Mouse (Mus musculus): ENCODE measurements around the gene Hemk1.

Hemk1 gene

DNA sequence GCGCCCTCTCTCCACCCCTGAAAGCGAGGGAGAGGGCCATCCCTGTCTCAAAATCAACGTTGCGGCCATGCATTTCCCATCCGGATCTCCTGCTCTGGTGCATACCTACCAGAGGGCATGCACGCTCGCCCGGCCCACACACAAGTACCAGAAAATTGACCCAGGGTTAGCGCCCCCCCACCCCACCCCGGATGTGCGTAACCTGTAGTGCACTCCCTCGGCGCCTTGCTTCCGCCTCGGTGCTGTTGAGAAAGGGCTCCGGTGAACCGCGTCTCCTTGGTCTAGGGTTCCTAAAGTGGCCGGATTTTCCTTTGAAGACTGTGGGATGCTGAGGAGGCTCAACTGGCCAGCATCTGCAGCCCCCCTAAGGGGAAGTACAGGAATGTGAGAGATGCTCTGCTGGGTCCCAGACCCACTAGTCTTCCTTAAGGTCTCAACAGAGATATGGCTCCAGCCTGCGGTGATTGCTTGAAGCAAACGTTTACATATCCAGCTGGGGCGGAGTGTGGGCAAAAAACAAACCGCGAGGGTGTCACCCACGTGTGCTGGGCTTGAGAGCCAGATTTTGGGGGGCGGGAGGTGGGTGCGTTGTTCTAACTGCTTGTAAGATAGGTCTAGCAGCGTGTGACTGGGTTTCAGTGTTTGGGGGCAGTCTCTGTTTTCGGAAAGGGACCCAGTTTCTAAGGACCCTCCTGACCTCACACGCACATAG lies at the start of gene Hemk1:
Hemk1 (minus strand) TSS at position 179 of the 712 bp plus-strand sequence.
- in situ Hi-C loops (cut with MboI, MseI): loop anchor here (5.0 to 25.0 kb wide), 2 partner anchors 91 to 1724 kb away; partner anchors contain the start of genes Atrip and Trex1

GRCm38 (mm10) chr9:107387708-107388107 lies 49.6 kb upstream of the Hemk1 start:
- in situ Hi-C loops (cut with MboI, MseI): loop anchor here (10.0 kb wide), 2 partner anchors 1393 to 1527 kb away; partner anchors contain the start of gene Tmem89

GRCm38 (mm10) chr9:107386722-107387121 lies 48.6 kb upstream of the Hemk1 start:
- in situ Hi-C loops (cut with MboI, MseI): loop anchor here (10.0 kb wide), 2 partner anchors 1392 to 1528 kb away; partner anchors contain the start of gene Tmem89

GRCm38 (mm10) chr9:107384396-107384795 lies 46.2 kb upstream of the Hemk1 start:
- in situ Hi-C loops (cut with MboI, MseI): loop anchor here (5.0 to 10.0 kb wide), 3 partner anchors 48 to 1530 kb away; partner anchors contain the start of gene Tmem89

- in situ Hi-C loops (cut with MboI, MseI): loop anchor here (5.0 to 10.0 kb wide), 3 partner anchors 51 to 1533 kb away; partner anchors contain the start of gene Tmem89
Measured at GRCm38 (mm10) chr9:107381723-107382122, 43.6 kb upstream of the Hemk1 start.

DNA sequence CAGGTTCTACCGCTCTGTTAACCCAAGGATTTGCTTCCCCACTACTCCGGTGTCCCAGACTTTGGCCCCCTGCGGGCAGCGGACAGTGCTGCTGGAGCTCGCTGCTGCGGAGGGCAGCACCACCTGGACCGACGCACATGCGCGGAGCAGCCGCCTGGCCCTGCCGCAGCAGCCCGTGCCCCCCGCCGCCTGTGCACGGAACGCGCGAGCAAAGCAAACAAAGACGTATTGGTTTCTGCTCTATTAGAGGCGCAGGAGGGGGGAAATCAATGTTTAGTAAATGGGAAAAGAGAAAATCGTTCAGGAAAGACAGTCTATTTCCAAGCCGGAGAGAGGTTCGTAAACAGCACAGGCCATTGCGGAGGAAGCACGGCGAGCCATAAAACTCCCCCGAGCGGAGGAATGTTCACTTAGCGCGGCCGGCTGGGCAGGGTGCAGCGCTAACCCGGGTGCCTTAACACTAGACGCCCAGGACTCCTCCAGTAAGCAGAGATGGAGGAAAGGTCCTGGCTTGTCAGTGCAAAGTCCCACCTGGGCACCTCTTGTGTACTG lies 39.9 kb upstream of the Hemk1 start:
- in situ Hi-C loops (cut with MboI, MseI): no loop called here

DNA sequence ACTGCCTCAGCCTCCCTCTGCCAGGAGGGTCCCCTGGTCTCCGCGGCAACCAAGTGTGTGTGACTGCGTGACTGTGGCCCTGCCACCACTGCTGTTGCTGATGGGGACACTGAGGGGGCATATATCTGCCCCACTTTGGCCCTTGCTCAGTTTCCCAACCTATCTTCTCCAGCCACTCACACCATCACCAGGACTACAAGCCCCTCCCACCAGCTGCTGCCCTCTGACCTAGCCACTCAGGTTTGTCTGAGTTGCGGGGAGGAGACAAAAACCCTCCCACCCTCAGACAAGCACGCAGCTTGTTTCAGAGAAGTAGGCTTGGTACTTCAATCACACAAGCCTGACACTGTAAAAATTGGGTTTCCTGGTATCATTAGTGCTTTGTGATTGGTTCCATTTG lies 37.3 kb upstream of the Hemk1 start:
- in situ Hi-C loops (cut with MboI, MseI): no loop called here

- in situ Hi-C loops (cut with MboI, MseI): no loop called here
Measured at GRCm38 (mm10) chr9:107374623-107375022, 36.5 kb upstream of the Hemk1 start.

GRCm38 (mm10) chr9:107372441-107372840 lies 34.3 kb upstream of the Hemk1 start:
- in situ Hi-C loops (cut with MboI, MseI): no loop called here

GRCm38 (mm10) chr9:107370106-107370463 lies 31.9 kb upstream of the Hemk1 start:
- in situ Hi-C loops (cut with MboI, MseI): no loop called here

DNA sequence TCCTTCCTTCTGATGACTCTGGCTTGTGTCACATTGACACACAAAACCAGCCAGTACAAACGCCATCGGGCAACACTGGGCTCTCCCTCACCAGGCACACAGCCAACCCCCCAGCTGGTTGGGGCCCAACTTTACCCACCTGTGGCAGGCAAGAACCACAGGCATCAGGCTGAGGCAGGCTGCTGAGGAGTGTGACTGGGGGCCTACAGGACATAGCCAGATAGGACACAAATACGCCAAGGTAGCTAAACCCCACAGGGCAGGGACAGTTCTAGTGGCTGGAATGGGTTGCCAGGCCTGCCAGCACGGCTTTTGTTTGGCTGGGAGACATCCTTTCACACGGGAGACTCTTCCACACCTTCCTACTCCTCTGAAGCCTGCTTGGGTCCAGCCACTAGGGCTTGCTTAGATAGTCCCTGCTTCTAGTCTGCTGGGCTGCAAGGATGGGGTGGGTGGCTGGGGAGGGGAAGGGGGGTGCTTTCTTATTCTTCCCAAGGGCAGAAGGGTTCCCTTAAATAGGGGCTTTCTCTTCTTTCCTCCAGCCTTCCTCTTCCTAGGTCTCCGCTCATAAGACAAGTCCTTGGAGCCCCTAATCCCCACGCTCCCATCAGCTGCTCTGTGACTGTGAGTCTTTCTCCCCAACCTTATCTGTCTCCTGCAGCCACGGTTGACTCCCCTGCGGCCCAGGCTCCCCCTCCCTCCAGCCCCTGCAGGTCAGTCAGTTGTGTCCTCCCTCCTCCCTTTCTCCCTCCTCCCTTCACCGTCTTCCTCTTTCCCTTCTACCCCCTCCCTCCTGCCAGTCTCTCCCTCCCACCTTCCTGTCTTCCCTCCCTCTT lies 31.3 kb upstream of the Hemk1 start:
- in situ Hi-C loops (cut with MboI, MseI): no loop called here

GRCm38 (mm10) chr9:107368302-107368701 lies 30.2 kb upstream of the Hemk1 start:
- in situ Hi-C loops (cut with MboI, MseI): no loop called here

DNA sequence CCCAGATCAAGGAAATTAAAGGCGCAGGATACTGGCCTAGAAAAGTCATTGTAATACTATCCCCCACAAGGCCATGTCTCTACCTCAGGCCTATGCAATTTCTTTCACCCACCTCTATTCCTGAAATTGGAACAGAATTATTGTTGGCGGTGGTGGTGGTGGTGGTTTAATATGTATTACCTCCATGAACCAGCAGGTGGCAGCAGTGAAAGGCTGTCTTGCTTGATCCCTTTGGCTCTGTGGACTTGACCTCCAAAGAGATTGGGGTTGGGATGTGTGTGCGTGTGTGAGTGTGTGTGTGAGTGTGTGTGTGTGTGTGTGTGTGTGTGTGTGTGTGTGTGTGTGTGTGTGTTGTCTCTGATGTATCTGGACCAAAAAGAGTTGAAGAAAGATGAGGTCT lies 28.5 kb upstream of the Hemk1 start:
- in situ Hi-C loops (cut with MboI, MseI): no loop called here

- in situ Hi-C loops (cut with MboI, MseI): no loop called here
Measured at GRCm38 (mm10) chr9:107360989-107361388, 22.8 kb upstream of the Hemk1 start.

DNA sequence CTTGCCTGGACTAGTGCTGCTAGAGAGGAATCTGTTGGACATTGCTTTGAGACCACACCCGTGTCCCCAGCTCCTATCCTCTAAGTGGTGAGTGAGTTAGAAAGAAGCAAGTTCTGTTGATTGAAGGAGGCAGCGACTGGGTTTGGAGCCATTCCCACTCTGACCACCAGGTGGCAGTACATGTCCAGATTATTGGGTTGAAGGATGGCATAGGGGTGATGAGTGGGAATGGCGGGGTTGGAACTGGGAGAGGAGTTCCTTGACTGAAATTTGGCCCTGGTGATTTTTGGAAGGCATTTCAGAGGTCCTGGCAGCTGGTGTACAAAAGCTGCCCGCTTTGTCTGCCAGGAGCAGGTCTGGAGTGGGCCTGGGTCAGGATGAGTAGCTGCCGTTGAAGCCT lies 19.5 kb upstream of the Hemk1 start:
- in situ Hi-C loops (cut with MboI, MseI): loop anchor here (5.0 to 10.0 kb wide), 3 partner anchors 63 to 453 kb away; partner anchors contain the start of gene Cish

- in situ Hi-C loops (cut with MboI, MseI): loop anchor here (5.0 to 10.0 kb wide), 3 partner anchors 61 to 451 kb away; partner anchors contain the start of gene Cish
Measured at GRCm38 (mm10) chr9:107355870-107356765, 18.0 kb upstream of the Hemk1 start.

GRCm38 (mm10) chr9:107354826-107355225 lies 16.7 kb upstream of the Hemk1 start:
- in situ Hi-C loops (cut with MboI, MseI): loop anchor here (5.0 to 10.0 kb wide), 3 partner anchors 60 to 450 kb away; partner anchors contain the start of gene Cish

- in situ Hi-C loops (cut with MboI, MseI): loop anchor here (25.0 kb wide), 1 partner anchor 1713 kb away; the partner anchor contains the start of genes Atrip and Trex1
Measured at GRCm38 (mm10) chr9:107349321-107349720, 11.2 kb upstream of the Hemk1 start.

- in situ Hi-C loops (cut with MboI, MseI): loop anchor here (25.0 kb wide), 1 partner anchor 1715 kb away; the partner anchor contains the start of genes Atrip and Trex1
Measured at GRCm38 (mm10) chr9:107347586-107348183, 9.5 kb upstream of the Hemk1 start.

- in situ Hi-C loops (cut with MboI, MseI): loop anchor here (25.0 kb wide), 1 partner anchor 1716 kb away; the partner anchor contains the start of genes Atrip and Trex1
Measured at GRCm38 (mm10) chr9:107346081-107346480, 7.9 kb upstream of the Hemk1 start.

Data from T-helper 1 cell (primary cell).